Mouse (Mus musculus) heart, embryonic 13.5 days (tissue): ENCODE measurements around the gene Ngfr. TPM values are rescaled to one million over a fixed set of nuclear protein-coding genes. Genes with fewer than 3 reads are reported as not detected.
A peak's percentile ranks its signal among the peaks of the same experiment; 100 is the strongest.

ENCODE experiments used
- ATAC-seq: fragments of 200-750 bp; cut with Nextera tagmentation; 2 replicates; pipeline ENCODE4 v1.8.0; 2017; ENCODE audit warnings: moderate TSS enrichment; ENCODE audit not compliant: insufficient number of reproducible peaks, low FRiP score, low TSS enrichment; ENCODE audit errors: extremely low read depth
- H3K27ac ChIP-seq: fragments of 300-500 bp; sonication (generic); replicated peaks from 2 replicates; pipeline ENCODE4 v1.5.1; 2015; ENCODE audit warnings: moderate library complexity, mild to moderate bottlenecking, inconsistent platforms
- H3K27me3 ChIP-seq: fragments of 300-500 bp; sonication (generic); replicated peaks from 2 replicates; pipeline ENCODE4 v1.6.1; 2015; ENCODE audit warnings: mild to moderate bottlenecking, inconsistent platforms
- H3K36me3 ChIP-seq: fragments of 300-500 bp; sonication (generic); 2 replicates; pipeline ENCODE4 v1.6.1; 2015; ENCODE audit warnings: mild to moderate bottlenecking, inconsistent platforms
- H3K4me1 ChIP-seq: fragments of 300-500 bp; sonication (generic); 2 replicates; pipeline ENCODE4 v1.6.1; 2015; ENCODE audit warnings: inconsistent platforms
- H3K4me2 ChIP-seq: fragments of 300-500 bp; sonication (generic); 2 replicates; pipeline ENCODE4 v1.6.1; 2015; ENCODE audit warnings: inconsistent platforms, mild to moderate bottlenecking, moderate library complexity
- H3K4me3 ChIP-seq: fragments of 300-500 bp; sonication (generic); 2 replicates; pipeline ENCODE4 v1.5.1; 2015; ENCODE audit warnings: moderate library complexity, mild to moderate bottlenecking, inconsistent platforms
- H3K9ac ChIP-seq: fragments of 300-500 bp; sonication (generic); 2 replicates; pipeline ENCODE4 v1.6.1; 2015; ENCODE audit warnings: inconsistent platforms, mild to moderate bottlenecking, moderate library complexity
- H3K9me3 ChIP-seq: fragments of 300-500 bp; sonication (generic); 2 replicates; pipeline ENCODE4 v1.6.1; 2016; ENCODE audit warnings: inconsistent platforms
- WGBS: fragments of 180-500 bp; shearing (Covaris S2); methylation state at CpG from one replicate; pipeline ENCODE4 v1.1.7; 2015; ENCODE audit warnings: mixed read lengths; 5-methylcytosine and 5-hydroxymethylcytosine counted together
- polyA plus RNA-seq: library from polyadenylated mRNA; unstranded; fragments of >200 nt; fragmentation: Nextera tagmentation; extraction: Ambion mirVana; gene quantifications from 2 replicates; pipeline ENCODE4 v1.2.1, GENCODE M21; 2015

The Ngfr gene
- polyA plus RNA-seq, 1 experiment from 2014 or later, result 4.9 TPM

GRCm38 (mm10) chr11:95538378-95539104 is 49.0 kb downstream of the Ngfr start:
- Histone ChIP-seq H3K9me3 (no peaks in the 10 kb centered on the region), H3K9ac (no peak overlapping the region), H3K27ac (no peak overlapping the region), H3K4me3 (no peak overlapping the region), H3K27me3 (peaks cover 43% of the 10 kb centered on the region), H3K4me1 (peaks cover 28% of the 10 kb centered on the region), H3K36me3 (no peaks in the 10 kb centered on the region), H3K4me2 (no peak overlapping the region)
- WGBS, result 71% methylated on average over 15 of the region's 15 CpGs
- no peak for ATAC-seq

- ATAC-seq, result peak; percentile 51; the same call in 1 of the 2 replicates
- Histone ChIP-seq H3K4me1 (peaks cover 4% of the 10 kb centered on the region; the same call in 1 of the 2 replicates), H3K4me2 (peak overlapping the region; percentile 52), H3K27ac (no peak overlapping the region), H3K27me3 (peaks cover 34% of the 10 kb centered on the region), H3K36me3 (no peaks in the 10 kb centered on the region), H3K9me3 (no peaks in the 10 kb centered on the region), H3K4me3 (no peak overlapping the region), H3K9ac (peak overlapping the region; percentile 40; the same call in 1 of the 2 replicates)
- 21% methylated on average over 24 of the region's 24 CpGs for WGBS
These were observed 53.9 kb downstream of the Ngfr start for GRCm38 (mm10) chr11:95533484-95534160.

GRCm38 (mm10) chr11:95532353-95533072 is 55.0 kb downstream of the Ngfr start:
- H3K9ac ChIP-seq, result no peak overlapping the region

GRCm38 (mm10) chr11:95528231-95528630 is 59.3 kb downstream of the Ngfr start:
- no peaks in the 10 kb centered on the region for H3K36me3 ChIP-seq
- H3K27me3 ChIP-seq, result peaks cover 20% of the 10 kb centered on the region
- no peak overlapping the region for H3K9ac ChIP-seq
- H3K9me3 ChIP-seq, result no peaks in the 10 kb centered on the region
- H3K4me3 ChIP-seq, result no peak overlapping the region
- no peaks in the 10 kb centered on the region for H3K4me1 ChIP-seq
- no peak overlapping the region for H3K4me2 ChIP-seq
- ATAC-seq, result no peak
- no peak overlapping the region for H3K27ac ChIP-seq
- WGBS, result 69% methylated on average over 3 of the region's 3 CpGs

More at GRCm38 (mm10) chr11:95532353-95533072, 55.0 kb downstream of the Ngfr start:
- no peaks in the 10 kb centered on the region for H3K9me3 ChIP-seq
- H3K36me3 ChIP-seq, result no peaks in the 10 kb centered on the region
- no peak overlapping the region for H3K27ac ChIP-seq
- no peak overlapping the region for H3K4me3 ChIP-seq
- H3K4me1 ChIP-seq, result peaks cover 4% of the 10 kb centered on the region; the same call in 1 of the 2 replicates
- ATAC-seq, result no peak
- peaks cover 34% of the 10 kb centered on the region for H3K27me3 ChIP-seq
- no peak overlapping the region for H3K4me2 ChIP-seq
- WGBS, result 61% methylated on average over 13 of the region's 13 CpGs

- Histone ChIP-seq H3K9ac (no peak overlapping the region), H3K27ac (no peak overlapping the region), H3K27me3 (peaks cover 18% of the 10 kb centered on the region), H3K4me2 (no peak overlapping the region), H3K9me3 (no peaks in the 10 kb centered on the region), H3K4me3 (no peak overlapping the region), H3K36me3 (no peaks in the 10 kb centered on the region), H3K4me1 (no peaks in the 10 kb centered on the region)
- 83% methylated on average over 8 of the region's 8 CpGs for WGBS
- no peak for ATAC-seq
These were observed 60.2 kb downstream of the Ngfr start for GRCm38 (mm10) chr11:95527307-95527706.

GRCm38 (mm10) chr11:95521563-95521962 is 66.0 kb downstream of the Ngfr start:
- Histone ChIP-seq H3K4me1 (peaks cover 16% of the 10 kb centered on the region), H3K9me3 (no peaks in the 10 kb centered on the region), H3K27me3 (peaks cover 41% of the 10 kb centered on the region), H3K4me2 (peak overlapping the region; percentile 67), H3K9ac (peak overlapping the region; percentile 50), H3K4me3 (peak overlapping the region; percentile 34), H3K27ac (no peak overlapping the region), H3K36me3 (no peaks in the 10 kb centered on the region)
- ATAC-seq, result no peak
- 2% methylated on average over 13 of the region's 13 CpGs for WGBS

- Histone ChIP-seq H3K9me3 (no peaks in the 10 kb centered on the region), H3K4me2 (peak overlapping the region; percentile 67), H3K36me3 (no peaks in the 10 kb centered on the region), H3K27me3 (peaks cover 51% of the 10 kb centered on the region), H3K4me3 (peak overlapping the region; percentile 34), H3K4me1 (peaks cover 21% of the 10 kb centered on the region), H3K27ac (no peak overlapping the region), H3K9ac (no peak overlapping the region)
- WGBS, result 5% methylated on average over 27 of the region's 27 CpGs
- ATAC-seq, result no peak
These were observed 67.0 kb downstream of the Ngfr start for GRCm38 (mm10) chr11:95520456-95521072.

GRCm38 (mm10) chr11:95519996-95520395 is 67.5 kb downstream of the Ngfr start:
- Histone ChIP-seq H3K27ac (no peak overlapping the region), H3K9ac (no peak overlapping the region), H3K27me3 (peaks cover 54% of the 10 kb centered on the region), H3K9me3 (no peaks in the 10 kb centered on the region), H3K4me2 (no peak overlapping the region), H3K4me1 (peaks cover 21% of the 10 kb centered on the region), H3K36me3 (no peaks in the 10 kb centered on the region), H3K4me3 (no peak overlapping the region)
- WGBS, result 52% methylated on average over 3 of the region's 3 CpGs
- no peak for ATAC-seq

- peaks cover 26% of the 10 kb centered on the region for H3K4me1 ChIP-seq
- no peak for ATAC-seq
- WGBS, result 49% methylated on average over 10 of the region's 10 CpGs
- no peak overlapping the region for H3K9ac ChIP-seq
- peaks cover 57% of the 10 kb centered on the region for H3K27me3 ChIP-seq
- no peak overlapping the region for H3K4me2 ChIP-seq
- H3K4me3 ChIP-seq, result no peak overlapping the region
- no peak overlapping the region for H3K27ac ChIP-seq
- no peaks in the 10 kb centered on the region for H3K36me3 ChIP-seq
- no peaks in the 10 kb centered on the region for H3K9me3 ChIP-seq
These were observed 68.2 kb downstream of the Ngfr start for GRCm38 (mm10) chr11:95519299-95519698.
